Mouse (Mus musculus): ENCODE data around the gene Olfr1424. TPM values are rescaled to one million over a fixed set of nuclear protein-coding genes. Genes with fewer than 3 reads are reported as not detected.

The Olfr1424 gene
- polyA plus RNA-seq, 1 experiment: not detected

DNA sequence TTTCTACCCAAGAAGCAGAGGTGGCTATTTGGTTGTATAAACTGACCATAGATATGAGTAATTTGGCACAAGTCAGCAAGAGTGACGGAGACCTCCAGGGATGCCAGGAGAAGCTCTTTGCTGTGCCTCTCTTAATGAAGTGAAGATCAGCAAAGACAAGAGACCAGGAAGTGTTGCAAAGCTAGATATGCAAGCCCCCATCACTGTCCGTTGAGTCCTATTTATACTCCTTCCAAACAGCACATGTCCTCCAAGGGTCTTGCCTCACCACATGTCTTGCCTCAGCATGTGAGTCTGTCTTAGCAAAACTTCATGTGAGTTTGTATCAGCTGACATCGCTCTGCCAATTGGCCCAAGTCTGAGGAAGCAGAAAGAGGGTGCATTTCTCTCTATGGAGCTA, 37.1 kb downstream of the Olfr1424 start:
- H3K4me1 ChIP-seq (ENCODE audit: control insufficient read depth, insufficient read depth, low read length): no peaks in the 10 kb centered on the region
- H3K4me3 ChIP-seq (ENCODE audit: insufficient read depth, low read length): no peak overlapping the region
- H3K27ac ChIP-seq (ENCODE audit: insufficient read depth, low read length): no peak overlapping the region
- TF ChIP-seq POLR2A (IDR thresholded peaks at IDR 0.05; ENCODE audit: low read depth, low read length): no peak
- no peak for TF ChIP-seq CTCF (IDR thresholded peaks at IDR 0.05; ENCODE audit: borderline replicate concordance, insufficient read depth, low read length)

DNA sequence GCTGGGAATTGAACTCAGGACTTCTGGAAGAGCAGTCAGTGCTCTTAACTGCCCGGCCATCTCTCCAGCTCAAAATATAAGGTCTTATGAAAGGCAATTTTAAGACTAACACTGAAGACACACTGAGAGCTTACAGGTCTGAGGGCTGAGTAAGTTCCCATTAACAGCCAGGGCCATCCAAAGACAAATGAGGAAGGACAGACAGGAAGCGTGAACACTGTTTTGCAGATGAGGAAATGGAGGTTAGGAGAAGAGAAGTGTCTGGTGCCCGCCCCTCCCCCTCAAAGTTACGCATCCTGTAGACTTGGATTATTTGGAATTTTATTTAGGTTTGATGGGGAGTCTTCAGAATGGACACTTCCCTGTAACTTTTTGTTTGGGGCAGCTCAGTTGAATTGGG, 38.3 kb downstream of the Olfr1424 start:
- Histone ChIP-seq H3K27ac (ENCODE audit: insufficient read depth, low read length) (no peak overlapping the region), H3K4me1 (ENCODE audit: control insufficient read depth, insufficient read depth, low read length) (no peaks in the 10 kb centered on the region), H3K4me3 (ENCODE audit: insufficient read depth, low read length) (no peak overlapping the region)
- TF ChIP-seq CTCF (IDR thresholded peaks at IDR 0.05; ENCODE audit: borderline replicate concordance, insufficient read depth, low read length): no peak
- no peak for TF ChIP-seq POLR2A (IDR thresholded peaks at IDR 0.05; ENCODE audit: low read depth, low read length)

DNA sequence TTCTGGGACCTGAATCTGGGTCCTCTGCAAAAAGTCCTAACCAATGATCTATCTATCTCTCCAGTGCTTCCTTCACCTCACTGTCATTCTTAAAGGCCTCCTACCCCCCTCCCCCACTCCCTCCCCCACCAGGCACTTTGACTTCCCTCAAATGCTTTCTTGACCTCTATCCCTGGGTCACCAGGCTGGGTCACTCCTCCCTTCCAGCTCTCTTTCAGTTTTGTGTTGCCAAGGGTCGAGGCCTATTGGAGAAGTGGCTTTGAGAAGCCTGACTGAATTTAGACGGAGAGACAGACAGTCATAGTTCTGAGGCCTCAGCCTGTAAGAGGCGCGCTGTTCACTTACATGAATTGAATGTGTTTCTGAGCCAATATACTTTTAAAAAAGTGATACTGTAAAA, 46.3 kb downstream of the Olfr1424 start:
- Histone ChIP-seq H3K4me1 (ENCODE audit: control insufficient read depth, insufficient read depth, low read length) (no peaks in the 10 kb centered on the region), H3K27ac (ENCODE audit: insufficient read depth, low read length) (no peak overlapping the region)
- no peak for TF ChIP-seq POLR2A (IDR thresholded peaks at IDR 0.05; ENCODE audit: low read depth, low read length)

DNA sequence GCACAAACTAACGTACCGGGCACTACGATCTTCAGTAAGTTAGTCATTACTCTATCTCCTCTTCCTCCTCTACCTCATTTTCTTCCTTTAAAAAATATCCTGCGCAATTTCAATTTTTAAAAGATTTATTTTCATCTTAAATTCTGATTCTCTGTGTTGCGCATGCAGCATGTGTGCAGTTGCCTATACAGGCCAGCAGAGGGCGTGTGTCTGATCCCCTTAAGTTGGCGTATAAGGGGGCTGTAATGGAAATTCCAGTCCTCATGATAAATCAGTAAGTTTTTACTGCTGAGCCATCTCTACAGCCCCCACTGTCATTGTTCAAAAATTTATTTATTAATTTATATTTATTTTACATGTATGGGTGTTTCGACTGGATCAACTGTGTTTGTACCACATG, 46.8 kb downstream of the Olfr1424 start:
- H3K4me3 ChIP-seq (ENCODE audit: insufficient read depth, low read length): no peak overlapping the region
- TF ChIP-seq POLR2A (IDR thresholded peaks at IDR 0.05; ENCODE audit: low read depth, low read length): no peak
- peak; percentile 32; the same call in 1 of the 2 replicates for TF ChIP-seq CTCF (IDR thresholded peaks at IDR 0.05; ENCODE audit: borderline replicate concordance, insufficient read depth, low read length)

More for the DNA sequence above, 46.3 kb downstream of the Olfr1424 start:
- H3K4me3 ChIP-seq (ENCODE audit: insufficient read depth, low read length): no peak overlapping the region

DNA sequence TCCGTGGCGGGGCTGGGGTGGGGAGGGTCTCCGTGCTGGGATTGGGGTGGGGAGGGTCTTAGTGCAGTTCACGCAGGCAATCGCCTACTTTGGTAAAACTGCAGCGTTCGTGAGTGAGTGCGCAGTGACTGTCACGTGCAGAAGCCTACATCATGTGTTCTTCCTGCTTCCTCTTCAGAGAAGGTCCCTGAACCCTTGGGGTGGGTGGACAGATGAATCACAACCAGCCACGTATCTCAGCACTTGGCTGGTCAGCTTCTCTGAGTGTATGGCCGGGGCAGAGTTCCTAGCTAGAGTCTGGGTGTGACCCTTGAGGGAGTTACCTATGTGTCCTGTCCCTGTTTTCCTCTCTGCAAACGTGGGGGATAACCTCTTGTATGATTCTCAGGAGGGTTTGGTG, 49.3 kb downstream of the Olfr1424 start:
- Histone ChIP-seq H3K4me3 (ENCODE audit: insufficient read depth, low read length) (no peak overlapping the region), H3K27ac (ENCODE audit: insufficient read depth, low read length) (peak overlapping the region; percentile 33; the same call in 1 of the 2 replicates), H3K4me1 (ENCODE audit: control insufficient read depth, insufficient read depth, low read length) (no peaks in the 10 kb centered on the region)
- TF ChIP-seq POLR2A (IDR thresholded peaks at IDR 0.05; ENCODE audit: low read depth, low read length) (peak; percentile 82), CTCF (IDR thresholded peaks at IDR 0.05; ENCODE audit: borderline replicate concordance, insufficient read depth, low read length) (no peak)

More for the DNA sequence above, 46.8 kb downstream of the Olfr1424 start:
- Histone ChIP-seq H3K4me1 (ENCODE audit: control insufficient read depth, insufficient read depth, low read length) (no peaks in the 10 kb centered on the region), H3K27ac (ENCODE audit: insufficient read depth, low read length) (no peak overlapping the region)

DNA sequence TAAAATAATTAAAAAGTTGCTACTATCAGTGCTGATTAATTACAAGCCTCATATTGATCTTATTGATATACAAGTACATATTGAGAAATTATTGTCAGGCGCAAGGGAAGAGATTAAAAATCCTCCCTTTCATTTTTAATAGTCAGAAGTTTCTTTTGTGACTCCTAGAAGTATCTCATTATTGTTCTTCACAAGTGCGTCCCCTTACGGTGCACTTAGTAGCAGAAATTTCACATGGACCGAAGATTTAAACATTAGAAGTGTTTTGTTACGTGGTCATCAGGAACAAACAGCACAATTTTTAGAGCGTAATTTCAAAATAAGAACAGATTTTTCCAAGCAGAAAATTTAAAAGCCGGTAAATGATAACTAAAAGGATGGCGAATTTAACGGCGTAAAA, 49.9 kb downstream of the Olfr1424 start:
- Histone ChIP-seq H3K27ac (ENCODE audit: insufficient read depth, low read length) (no peak overlapping the region; the same call in 1 of the 2 replicates), H3K4me1 (ENCODE audit: control insufficient read depth, insufficient read depth, low read length) (no peaks in the 10 kb centered on the region), H3K4me3 (ENCODE audit: insufficient read depth, low read length) (no peak overlapping the region)
- TF ChIP-seq POLR2A (IDR thresholded peaks at IDR 0.05; ENCODE audit: low read depth, low read length) (no peak), CTCF (IDR thresholded peaks at IDR 0.05; ENCODE audit: borderline replicate concordance, insufficient read depth, low read length) (no peak)

DNA sequence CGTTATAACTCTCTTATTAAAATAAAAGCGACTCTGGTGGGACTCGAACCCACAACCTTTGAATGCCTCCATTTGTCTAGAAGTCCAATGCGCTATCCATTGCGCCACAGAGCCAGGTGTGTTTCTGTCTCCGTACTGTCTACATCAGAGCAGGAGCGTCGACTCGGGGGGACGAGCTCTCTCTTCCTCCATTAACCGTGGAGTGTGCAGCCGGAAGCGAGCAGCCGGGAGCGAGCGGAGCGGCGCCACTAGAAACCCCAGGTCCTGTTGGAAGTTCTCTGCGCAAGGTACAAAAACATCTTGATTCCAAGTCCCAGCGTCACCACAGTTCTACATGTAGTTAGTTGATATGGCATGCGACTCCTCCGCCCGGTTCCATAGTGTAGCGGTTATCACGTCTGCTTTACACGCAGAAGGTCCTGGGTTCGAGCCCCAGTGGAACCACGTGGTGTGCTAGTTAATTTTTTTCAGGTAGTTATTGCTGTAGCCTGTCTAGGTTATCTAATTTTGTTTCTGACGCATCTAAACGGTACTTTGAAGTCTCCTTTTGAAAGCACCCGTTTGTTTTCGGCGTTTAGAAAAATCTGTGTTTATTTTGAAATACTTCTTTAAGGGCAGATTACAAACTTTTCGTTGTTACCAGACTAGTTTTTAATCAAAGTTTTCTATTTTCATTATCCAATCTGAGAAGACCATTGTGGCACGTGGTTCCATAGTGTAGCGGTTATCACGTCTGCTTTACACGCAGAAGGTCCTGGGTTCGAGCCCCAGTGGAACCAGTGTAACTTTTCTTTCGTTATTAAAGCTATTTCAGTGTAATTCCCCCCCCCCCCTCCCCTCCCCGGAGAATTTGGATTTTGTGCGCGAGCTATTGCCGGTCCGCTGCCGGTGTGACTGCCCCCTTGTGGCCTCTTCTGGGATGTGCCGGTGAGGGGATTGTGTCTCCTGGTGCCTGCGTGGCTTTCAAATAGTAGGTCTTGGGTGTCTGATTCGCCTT, 50.6 kb downstream of the Olfr1424 start:
- Histone ChIP-seq H3K27ac (ENCODE audit: insufficient read depth, low read length) (peak overlapping the region; percentile 12; the same call in 1 of the 2 replicates), H3K4me1 (ENCODE audit: control insufficient read depth, insufficient read depth, low read length) (0 out of 2 replicates have a peak, but pooled peaks cover 3% of the 10 kb centered on the region), H3K4me3 (ENCODE audit: insufficient read depth, low read length) (peak overlapping the region; percentile 58)
- TF ChIP-seq POLR2A (IDR thresholded peaks at IDR 0.05; ENCODE audit: low read depth, low read length) (0 out of 2 replicates have a peak, but pooled peaks have one; percentile 45), CTCF (IDR thresholded peaks at IDR 0.05; ENCODE audit: borderline replicate concordance, insufficient read depth, low read length) (peak; percentile 66)

DNA sequence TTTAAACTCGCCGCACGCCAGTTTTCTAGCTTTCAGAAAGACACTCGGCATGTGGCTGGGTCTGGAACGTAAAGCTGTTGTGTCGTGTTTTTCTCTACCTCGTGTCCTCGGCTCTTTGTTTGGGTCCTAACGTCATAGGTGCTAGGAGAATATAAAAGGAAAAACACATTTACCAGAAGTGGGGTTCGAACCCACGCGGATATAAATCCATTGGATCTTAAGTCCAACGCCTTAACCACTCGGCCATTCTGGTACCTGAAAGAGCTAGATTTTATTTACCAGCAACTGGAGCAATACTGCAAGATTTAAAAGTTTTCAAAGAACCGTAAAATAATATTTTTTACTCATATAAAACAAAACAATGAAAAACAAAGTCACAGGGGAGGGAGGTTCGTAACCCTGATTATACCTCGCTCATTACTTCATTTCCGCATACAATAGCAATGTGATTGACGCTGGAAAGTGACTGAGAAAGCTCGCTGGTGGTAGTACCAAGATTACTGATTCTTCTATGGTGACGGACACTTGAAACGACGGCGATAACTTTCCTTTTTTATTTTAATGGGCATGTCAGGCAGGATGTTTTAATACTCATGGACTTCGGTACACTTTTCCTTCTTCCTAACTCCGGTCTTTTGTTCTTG, 51.4 kb downstream of the Olfr1424 start:
- H3K4me3 ChIP-seq (ENCODE audit: insufficient read depth, low read length): peak overlapping the region; percentile 64
- TF ChIP-seq CTCF (IDR thresholded peaks at IDR 0.05; ENCODE audit: borderline replicate concordance, insufficient read depth, low read length) (no peak), POLR2A (IDR thresholded peaks at IDR 0.05; ENCODE audit: low read depth, low read length) (no peak)
- H3K27ac ChIP-seq (ENCODE audit: insufficient read depth, low read length): peak overlapping the region; percentile 85

DNA sequence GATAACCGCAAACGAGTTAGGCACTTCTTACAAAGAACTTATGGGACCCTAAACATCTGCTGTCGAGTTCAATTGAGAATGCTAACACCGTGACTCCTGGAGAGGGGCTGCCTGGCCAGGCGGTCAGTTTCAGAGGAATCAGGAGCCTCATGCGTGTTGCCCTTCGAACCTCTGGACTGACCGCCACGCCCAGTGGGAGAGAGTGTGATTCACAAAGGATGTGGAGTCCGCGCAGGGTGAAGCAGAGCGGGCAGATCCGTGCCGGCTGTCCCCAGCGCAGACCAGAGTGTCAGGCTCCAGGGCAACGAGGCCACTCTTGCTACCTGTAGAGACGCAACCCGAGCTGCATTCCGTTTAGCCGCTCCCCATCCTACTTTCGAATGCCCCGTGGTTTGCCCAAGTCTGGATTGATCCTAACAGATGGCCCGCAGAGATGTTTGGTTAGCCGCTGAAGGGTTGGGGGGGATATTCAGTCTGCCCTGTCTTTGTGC, 52.2 kb downstream of the Olfr1424 start:
- TF ChIP-seq POLR2A (IDR thresholded peaks at IDR 0.05; ENCODE audit: low read depth, low read length) (peak; percentile 68), CTCF (IDR thresholded peaks at IDR 0.05; ENCODE audit: borderline replicate concordance, insufficient read depth, low read length) (no peak)
- Histone ChIP-seq H3K27ac (ENCODE audit: insufficient read depth, low read length) (peak overlapping the region; percentile 72), H3K4me1 (ENCODE audit: control insufficient read depth, insufficient read depth, low read length) (0 out of 2 replicates have a peak, but pooled peaks cover 4% of the 10 kb centered on the region), H3K4me3 (ENCODE audit: insufficient read depth, low read length) (peak overlapping the region; percentile 64)

More for the DNA sequence above, 51.4 kb downstream of the Olfr1424 start:
- 0 out of 2 replicates have a peak, but pooled peaks cover 4% of the 10 kb centered on the region for H3K4me1 ChIP-seq (ENCODE audit: control insufficient read depth, insufficient read depth, low read length)

Data from embryonic fibroblast, embryonic 13.5 days (primary cell).